Mouse (Mus musculus): ENCODE data around the gene Lce1a1. TPM values are rescaled to one million over a fixed set of nuclear protein-coding genes. Genes with fewer than 3 reads are reported as not detected.

Lce1a1 gene
- total RNA-seq (2012; rRNA removed) (not detected in 2 replicates), total RNA-seq (2014; rRNA removed) (not detected in 2 replicates), polyA plus RNA-seq (2012; ENCODE audit: insufficient read length, low read depth) (not detected in 2 replicates)

DNA sequence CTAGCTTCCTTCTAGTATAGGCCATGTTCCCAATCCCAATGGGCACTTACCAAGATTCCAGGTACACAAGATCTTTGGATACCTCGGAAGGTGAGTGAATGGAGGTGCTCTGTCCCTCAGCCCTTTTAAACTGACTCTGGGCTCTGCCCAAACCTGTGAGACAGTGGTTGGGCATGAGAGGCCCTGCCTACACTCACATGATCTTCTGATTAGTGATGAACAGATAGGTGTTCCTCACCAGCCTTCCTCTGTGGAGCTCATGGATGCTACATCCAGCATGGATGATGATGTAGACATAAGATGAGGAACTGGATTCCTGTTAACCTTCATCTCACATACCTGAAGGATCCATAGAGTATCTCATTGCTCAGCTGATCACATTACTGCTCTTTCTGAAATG, at the start of gene Lce1a1:
Lce1a1 (minus strand) TSS at position 101 of the 400 bp plus-strand sequence.
- in situ Hi-C loops (cut with MboI; ENCODE audit: low pct_ligation_motif_present, low pct_unique_long_range_greater_than_20kb, low sequenced_read_pairs) (no loop called here), dilution Hi-C loops (cut with MboI; ENCODE audit: extremely low pct_ligation_motif_present, extremely low pct_unique_long_range_greater_than_20kb, low sequenced_read_pairs) (no loop called here)
- Histone ChIP-seq H3K4me3 (replicated peaks in 1 of 3; ENCODE audit: low read depth in 2 of 3, low read length in 2 of 3, poor library complexity in 1 of 3) (no peak within 1 kb of the TSS), H3K9ac (ENCODE audit: insufficient read depth, low read depth) (no peak within 1 kb of the TSS), H3K36me3 (replicated peaks in 1 of 2; ENCODE audit: control insufficient read depth in 1 of 2, insufficient read depth in 1 of 2, low read length in 1 of 2) (no peaks in the 10 kb centered on the region), H3K4me1 (ENCODE audit: control insufficient read depth in 1 of 2, insufficient read depth in 2 of 2) (no peaks in the 10 kb centered on the region), H3K9me3 (replicated peaks; ENCODE audit: low read length) (no peaks in the 10 kb centered on the region), H3K27me3 (replicated peaks) (no peaks in the 10 kb centered on the region), H3K4me2 (ENCODE audit: insufficient read depth, low read depth, poor library complexity, severe bottlenecking) (no peak within 1 kb of the TSS), H3K27ac (ENCODE audit: insufficient read depth, low read depth) (no peak within 1 kb of the TSS), H3K79me2 (replicated peaks; ENCODE audit: control insufficient read depth, extremely low read depth, insufficient read depth, poor library complexity, severe bottlenecking) (no peaks in the 10 kb centered on the region)
- DNase-seq (ENCODE audit: extremely low read depth), result no peak
- TF ChIP-seq CTCF (conservative IDR thresholded peaks at IDR 0.05 in 1 of 2, IDR thresholded peaks at IDR 0.05 in 1 of 2; ENCODE audit: low read depth in 2 of 2, low read length in 2 of 2), result no peak
- TF ChIP-seq HCFC1 (IDR thresholded peaks at IDR 0.05; ENCODE audit: low read depth, low read length), result no peak
- no peak for TF ChIP-seq MEF2A (IDR thresholded peaks at IDR 0.05; ENCODE audit: borderline replicate concordance, low read depth, low read length)
- TF ChIP-seq PAX5 (IDR thresholded peaks at IDR 0.05; ENCODE audit: low read length), result no peak
- no peak for TF ChIP-seq JUN (IDR thresholded peaks at IDR 0.05; ENCODE audit: insufficient read depth, low read depth, low read length)
- TF ChIP-seq ZKSCAN1 (IDR thresholded peaks at IDR 0.05; ENCODE audit: borderline replicate concordance, low read depth, low read length), result no peak
- no peak for TF ChIP-seq EP300 (IDR thresholded peaks at IDR 0.05; ENCODE audit: low read length)
- no peak for TF ChIP-seq MYC (IDR thresholded peaks at IDR 0.05; ENCODE audit: low read depth, low read length)
- TF ChIP-seq RAD21 (IDR thresholded peaks at IDR 0.05; ENCODE audit: low read depth, low read length), result no peak
- no peak for TF ChIP-seq MXI1 (IDR thresholded peaks at IDR 0.05; ENCODE audit: low read depth, low read length)
- TF ChIP-seq BHLHE40 (IDR thresholded peaks at IDR 0.05; ENCODE audit: low read depth, low read length), result no peak
- TF ChIP-seq SIN3A (IDR thresholded peaks at IDR 0.05; ENCODE audit: low read length), result no peak
- TF ChIP-seq CHD2 (IDR thresholded peaks at IDR 0.05; ENCODE audit: low read length), result no peak
- no peak for TF ChIP-seq USF1 (IDR thresholded peaks at IDR 0.05; ENCODE audit: low read depth, low read length)
- TF ChIP-seq ELF1 (IDR thresholded peaks at IDR 0.05; ENCODE audit: low read depth, low read length), result no peak
- no peak for TF ChIP-seq KAT2A (IDR thresholded peaks at IDR 0.05; ENCODE audit: insufficient replicate concordance, low read length)
- no peak for TF ChIP-seq IRF4 (IDR thresholded peaks at IDR 0.05; ENCODE audit: low read depth, low read length)

DNA sequence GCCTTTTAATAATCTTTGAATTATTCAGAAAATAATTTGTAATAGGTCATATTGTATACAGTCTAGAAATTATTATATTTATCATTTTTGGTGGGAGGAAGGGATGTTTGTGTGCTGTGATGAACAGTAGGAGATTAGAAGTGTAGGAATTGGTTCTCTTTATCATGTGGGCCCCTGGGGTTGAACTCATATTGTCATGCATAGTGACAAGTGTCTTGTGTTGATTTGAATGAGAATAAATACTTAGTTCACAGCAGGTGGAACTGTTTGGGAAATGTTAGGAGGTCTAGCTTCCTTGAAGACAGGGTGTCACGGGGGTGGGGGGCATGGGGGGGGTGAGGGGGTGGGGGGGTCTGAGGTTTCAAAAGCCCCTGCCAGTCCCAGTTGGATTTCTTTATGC, 46.5 kb upstream of the Lce1a1 start:
- in situ Hi-C loops (cut with MboI; ENCODE audit: low pct_ligation_motif_present, low pct_unique_long_range_greater_than_20kb, low sequenced_read_pairs), result no loop called here
- TF ChIP-seq BHLHE40 (IDR thresholded peaks at IDR 0.05; ENCODE audit: low read depth, low read length) (no peak), RCOR1 (conservative IDR thresholded peaks at IDR 0.05; ENCODE audit: low read depth, low read length) (no peak), HCFC1 (IDR thresholded peaks at IDR 0.05; ENCODE audit: low read depth, low read length) (no peak), ETS1 (conservative IDR thresholded peaks at IDR 0.05; ENCODE audit: low read depth, low read length) (no peak), ZMIZ1 (IDR thresholded peaks at IDR 0.05; ENCODE audit: low read depth, low read length) (no peak), USF2 (conservative IDR thresholded peaks at IDR 0.05; ENCODE audit: low read depth, low read length) (no peak), JUN (IDR thresholded peaks at IDR 0.05; ENCODE audit: insufficient read depth, low read depth, low read length) (no peak)
- no peak overlapping the region for H3K27ac ChIP-seq (ENCODE audit: insufficient read depth, low read depth)
- no peaks in the 10 kb centered on the region for H3K27me3 ChIP-seq (replicated peaks)
- no peak overlapping the region for H3K4me2 ChIP-seq (ENCODE audit: insufficient read depth, low read depth, poor library complexity, severe bottlenecking)
- no peaks in the 10 kb centered on the region for H3K36me3 ChIP-seq (replicated peaks in 1 of 2; ENCODE audit: control insufficient read depth in 1 of 2, insufficient read depth in 1 of 2, low read length in 1 of 2)
- dilution Hi-C loops (cut with MboI; ENCODE audit: extremely low pct_ligation_motif_present, extremely low pct_unique_long_range_greater_than_20kb, low sequenced_read_pairs), result no loop called here
- no peaks in the 10 kb centered on the region for H3K4me1 ChIP-seq (ENCODE audit: control insufficient read depth in 1 of 2, insufficient read depth in 2 of 2)
- H3K4me3 ChIP-seq (replicated peaks in 1 of 3; ENCODE audit: low read depth in 2 of 3, low read length in 2 of 3, poor library complexity in 1 of 3), result no peak overlapping the region
- DNase-seq (ENCODE audit: extremely low read depth), result no peak
- H3K9ac ChIP-seq (ENCODE audit: insufficient read depth, low read depth), result no peak overlapping the region
- H3K79me2 ChIP-seq (replicated peaks; ENCODE audit: control insufficient read depth, extremely low read depth, insufficient read depth, poor library complexity, severe bottlenecking), result no peaks in the 10 kb centered on the region
- no peaks in the 10 kb centered on the region for H3K9me3 ChIP-seq (replicated peaks; ENCODE audit: low read length)

All from CH12.LX (cell line).